Mouse (Mus musculus): ENCODE data around the gene Ttll7. TPM values are rescaled to one million over a fixed set of nuclear protein-coding genes. Genes with fewer than 3 reads are reported as not detected.
A peak's percentile ranks its signal among the peaks of the same experiment; 100 is the strongest.

Gene Ttll7
- 7.0 and 7.6 TPM in 2 replicates for total RNA-seq (2021)
- long read RNA-seq, partial matches to known transcripts, result 0 of 1 reads
- long read RNA-seq, other reads (novel, unspliced or antisense), result 1 of 1 reads

DNA sequence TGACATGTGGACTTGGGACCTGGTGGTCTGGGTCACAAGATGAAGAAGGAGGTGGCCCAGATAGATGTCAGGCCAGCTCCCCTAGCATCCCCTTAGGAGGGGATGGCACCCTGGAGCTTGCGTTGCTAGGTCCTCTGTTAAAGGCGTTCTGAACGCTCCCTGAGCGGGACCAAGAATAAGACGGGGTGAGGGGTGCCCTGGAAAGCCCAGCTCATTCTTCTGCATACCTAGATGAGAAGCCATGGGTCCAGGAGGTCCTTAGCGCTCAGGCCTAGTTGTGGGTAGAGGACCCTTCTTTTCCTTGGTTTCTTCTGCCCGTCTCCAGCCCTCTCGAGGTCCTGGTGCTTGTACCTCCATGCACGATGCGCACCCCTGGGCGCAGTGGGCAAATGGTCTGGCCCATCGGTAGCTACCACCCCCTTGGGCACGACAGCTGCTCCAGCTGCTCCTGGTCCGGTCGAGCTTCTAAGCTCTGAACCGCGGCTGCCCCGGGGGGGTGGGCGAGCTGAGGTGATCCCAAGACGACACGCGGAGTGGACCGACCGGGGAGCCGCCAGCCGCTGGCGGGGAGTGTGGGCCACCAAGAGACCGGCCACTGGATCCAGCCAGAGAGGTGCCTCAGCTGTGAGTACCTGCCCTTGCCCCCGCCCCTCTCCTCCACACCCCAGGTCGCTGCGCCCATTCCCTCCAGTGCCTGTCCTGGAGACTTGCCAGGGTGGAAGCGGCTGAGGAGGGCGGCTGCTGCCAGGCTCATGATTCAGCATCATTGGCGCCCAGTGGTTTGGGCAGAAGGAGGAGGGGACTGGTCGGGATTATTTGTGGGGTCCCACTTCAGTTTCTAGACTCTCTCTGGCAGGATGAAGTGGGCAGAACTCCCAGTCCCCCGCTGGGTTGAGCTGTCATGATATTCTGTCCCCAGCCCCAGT is at the start of gene Ttll7:
TSS of gene Ttll7 (plus strand) at position 402 of the 926 bp plus-strand sequence.
- peak; percentile 84 for DNase-seq

DNA sequence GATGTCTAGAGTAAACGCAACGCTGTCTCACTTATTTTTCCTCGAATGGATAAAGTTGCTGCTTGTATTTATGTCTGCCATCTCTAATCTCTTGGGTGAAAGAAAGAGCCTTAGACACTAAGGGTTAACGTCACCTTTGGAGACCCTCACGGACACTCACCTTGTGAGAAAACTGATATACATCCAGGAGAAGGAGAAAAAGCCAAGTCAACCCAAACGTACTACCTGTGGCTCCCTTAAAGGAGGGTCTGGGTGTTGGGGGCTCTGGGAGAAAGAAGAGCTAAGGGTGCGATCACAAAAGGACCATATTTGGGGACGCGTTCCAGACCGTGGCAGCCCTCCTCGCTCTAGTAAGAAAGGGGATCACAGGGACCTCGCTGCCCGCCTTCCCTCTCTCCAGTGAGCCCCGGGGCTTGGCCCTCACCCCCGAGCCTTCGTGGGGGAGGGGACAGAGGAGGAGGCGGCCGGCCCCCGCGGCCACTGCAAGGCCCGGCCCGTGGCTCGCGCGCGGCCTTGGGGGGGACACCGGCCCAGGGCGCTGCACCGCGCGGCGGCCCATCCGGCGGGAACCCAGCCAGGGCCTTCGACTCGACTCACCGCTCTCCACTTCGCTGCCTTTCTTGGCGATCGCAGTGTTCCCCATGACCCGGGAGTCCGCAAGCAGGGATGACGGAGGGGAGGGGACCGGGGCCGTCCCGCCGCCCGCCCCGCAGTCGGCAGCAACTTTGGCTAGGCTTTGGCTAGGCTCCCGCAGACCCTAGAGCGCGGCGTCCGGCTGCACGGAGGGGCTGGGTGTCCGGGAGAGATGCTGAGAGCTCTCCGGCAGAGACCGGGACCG is 39.9 kb upstream of the Ttll7 start:
- peak; percentile 64 for DNase-seq

DNA sequence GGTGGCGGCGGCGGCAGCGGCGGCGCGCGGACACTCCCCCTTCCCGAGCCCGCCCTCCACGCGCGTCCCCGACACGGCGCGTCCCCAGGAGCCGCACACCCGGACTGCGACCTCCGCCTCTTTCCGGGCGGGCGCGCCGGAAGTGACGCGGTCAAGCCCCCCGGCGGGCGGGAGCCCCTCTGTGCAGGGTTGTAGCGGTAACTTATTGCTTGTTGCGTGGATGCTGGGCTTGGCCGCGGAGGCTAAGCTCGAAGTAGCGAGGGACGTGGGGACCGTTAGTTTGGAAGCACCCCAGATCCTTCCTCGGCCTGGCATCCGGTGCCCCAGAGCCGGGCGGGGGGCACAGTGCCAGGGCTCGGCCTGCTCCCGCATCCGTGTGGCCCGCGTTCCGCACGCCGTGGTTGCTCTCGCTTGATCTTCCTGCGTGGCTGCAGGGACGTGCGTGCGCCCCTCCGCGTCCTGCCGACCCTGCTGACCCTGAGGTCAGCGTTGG is 39.2 kb upstream of the Ttll7 start, which contains the start of gene Prkacb:
TSS of gene Prkacb (minus strand) at position 90 of the 493 bp plus-strand sequence.
- peak; percentile 95 for DNase-seq

DNA sequence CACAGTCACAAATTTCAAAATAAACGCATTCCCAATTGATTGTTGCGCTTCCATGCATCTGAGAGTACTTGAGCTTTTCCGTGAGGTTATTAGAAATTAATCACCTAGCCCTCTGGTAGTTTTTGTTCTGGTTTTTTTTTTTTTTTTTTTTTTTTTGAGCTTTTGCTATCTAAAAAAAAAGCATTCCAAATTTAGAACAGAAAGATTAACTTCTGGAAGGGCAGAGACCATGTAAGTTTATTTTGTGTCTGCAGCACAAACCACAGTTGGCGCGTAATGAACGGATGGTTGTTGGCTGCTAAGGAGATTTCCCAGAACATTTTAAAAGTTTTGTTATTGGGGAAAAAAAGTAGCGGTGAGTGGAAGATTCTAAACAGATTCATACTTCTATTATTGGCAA is 38.5 kb upstream of the Ttll7 start:
- DNase-seq, result no peak

DNA sequence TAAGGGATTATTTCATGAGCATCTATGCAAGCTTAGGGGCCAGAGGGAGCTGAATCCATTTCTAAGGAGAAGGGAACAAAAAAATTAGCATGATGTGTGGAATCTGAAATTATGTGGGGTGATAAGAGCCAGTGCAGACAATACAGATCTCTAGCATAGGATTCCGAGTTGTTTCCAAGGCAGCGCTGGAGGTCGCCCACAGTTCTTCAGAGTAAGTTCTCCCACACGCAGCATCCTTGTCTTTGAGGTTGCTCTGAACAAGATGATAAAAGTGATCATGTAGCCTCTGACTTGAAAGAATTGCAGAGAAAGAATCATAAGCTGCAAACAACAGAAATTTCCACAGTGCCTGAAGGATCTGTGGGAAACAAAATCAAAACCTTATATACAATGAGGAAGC is 31.4 kb upstream of the Ttll7 start:
- no peak for DNase-seq

DNA sequence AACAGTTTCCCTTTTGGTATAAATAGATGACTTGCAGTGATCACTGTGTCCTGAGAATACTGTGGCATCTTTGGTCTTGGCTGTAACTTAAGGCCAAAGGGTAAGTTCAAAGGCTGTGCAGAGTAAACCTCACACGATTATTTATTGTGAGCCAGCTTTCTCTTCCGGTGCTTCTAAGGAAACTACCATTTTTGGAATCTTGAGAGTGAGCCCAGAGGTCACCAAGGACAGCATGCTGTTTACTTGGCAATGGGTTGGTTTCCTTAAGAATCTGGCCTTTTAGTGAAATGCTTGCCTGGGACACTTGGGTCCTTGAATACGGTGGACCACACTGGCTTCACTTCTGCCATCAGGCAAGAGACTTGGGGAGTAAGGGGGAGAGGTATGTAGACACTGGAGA is 9.4 kb upstream of the Ttll7 start:
- DNase-seq, result no peak

DNA sequence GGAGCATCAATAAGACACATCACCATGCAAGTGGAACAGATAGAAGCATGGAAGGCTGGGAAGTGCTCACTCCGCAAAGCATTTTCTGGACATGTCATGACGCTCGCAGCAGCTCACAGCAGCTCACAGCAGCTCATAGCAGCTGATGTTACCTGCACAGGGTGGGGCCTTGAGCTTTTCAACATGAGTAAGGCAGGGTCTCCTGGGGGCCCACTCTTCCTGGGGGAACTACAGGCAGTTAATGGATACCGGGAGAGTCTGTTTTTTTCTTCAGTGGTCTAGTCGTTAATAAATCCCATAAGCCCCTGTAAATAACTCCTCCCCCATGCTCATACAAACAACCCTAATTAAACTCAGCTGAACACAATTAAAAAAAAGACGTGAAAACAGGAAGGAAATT is 8.7 kb upstream of the Ttll7 start:
- no peak for DNase-seq

DNA sequence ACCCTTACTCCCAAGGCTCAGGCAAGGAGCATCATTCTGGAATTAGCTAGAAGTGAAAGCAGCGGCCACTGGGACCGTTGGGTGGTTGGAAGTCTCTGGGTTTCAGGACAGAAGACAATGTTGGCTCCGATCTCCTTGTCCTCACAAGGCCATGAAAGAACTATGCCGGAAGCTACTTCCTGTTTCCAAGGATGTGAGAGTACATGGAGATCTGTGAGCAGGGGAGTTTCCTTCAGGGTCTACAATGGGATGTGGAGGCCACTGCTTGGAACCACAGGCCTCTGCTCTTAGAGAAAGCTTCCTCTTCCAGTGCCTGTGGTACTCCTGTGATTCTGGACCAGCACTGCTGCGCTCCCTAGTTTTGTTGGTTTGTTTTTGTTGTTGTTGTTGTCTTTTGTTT is 5.9 kb upstream of the Ttll7 start:
- no peak for DNase-seq

DNA sequence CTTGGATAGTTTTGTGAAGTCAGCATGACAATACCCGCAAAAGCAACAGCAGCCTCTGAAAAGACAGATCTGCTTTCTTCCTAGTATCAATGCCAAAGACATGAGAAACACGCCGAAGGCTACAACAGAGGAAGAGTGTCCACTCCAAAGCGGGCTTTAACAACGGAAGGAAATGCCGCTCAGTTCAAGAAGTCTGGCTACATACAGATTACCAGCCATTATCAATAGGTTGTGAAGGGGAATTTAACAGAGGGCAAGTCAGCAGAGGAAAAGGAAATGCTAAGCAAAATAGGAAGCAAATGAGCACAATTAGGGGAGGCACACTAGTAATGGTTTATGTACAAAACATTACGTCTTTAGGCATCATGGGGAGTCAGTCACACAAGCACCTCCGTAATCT is 4.1 kb upstream of the Ttll7 start:
- no peak for DNase-seq

DNA sequence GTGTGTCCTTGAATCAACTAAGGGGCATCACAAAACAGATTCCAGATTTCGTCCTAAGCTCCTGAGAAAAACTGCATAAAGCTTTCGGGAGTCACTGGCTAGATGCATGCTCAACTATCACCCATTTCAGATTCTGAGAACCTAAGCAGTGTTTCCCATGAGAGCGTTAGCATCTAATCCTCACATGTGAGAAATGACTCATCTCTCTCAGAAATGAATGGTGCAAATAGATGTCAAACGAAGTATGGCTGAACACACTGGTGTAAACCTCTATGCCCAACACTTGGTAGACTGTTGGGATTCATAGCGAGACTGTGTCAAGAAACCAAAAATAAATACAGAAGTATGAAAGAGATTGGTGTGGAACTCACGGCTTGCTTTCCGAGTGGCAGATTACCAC is 2.8 kb upstream of the Ttll7 start:
- no peak for DNase-seq

DNA sequence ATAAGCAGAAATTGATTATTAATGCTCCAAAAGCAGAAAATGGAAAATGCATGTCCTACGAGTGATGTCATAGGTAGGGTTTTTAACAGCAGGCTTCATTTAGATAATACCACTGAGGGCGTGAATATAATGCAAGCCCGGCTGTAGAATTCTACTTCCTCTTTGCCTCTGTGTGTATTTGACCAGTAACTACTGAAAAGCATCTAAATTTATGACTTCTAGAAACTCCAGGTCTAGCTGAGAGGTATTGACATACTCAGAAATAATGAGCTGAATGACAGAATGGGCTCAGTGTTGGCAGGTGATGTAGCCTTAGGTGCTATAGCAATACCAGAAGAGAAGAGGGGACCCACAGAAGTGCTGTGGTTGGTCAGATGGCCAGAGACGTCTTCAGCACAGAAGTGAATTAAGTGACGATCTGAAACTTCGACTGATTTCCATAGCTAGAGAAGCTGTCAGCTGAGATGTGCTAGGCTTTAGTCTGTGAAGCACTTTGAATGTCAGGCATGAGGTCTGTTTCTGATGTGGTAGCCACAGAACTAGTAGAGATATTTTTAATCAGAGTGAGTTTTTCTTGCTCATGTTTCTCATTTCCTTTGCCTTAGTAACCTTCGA is 2.4 kb downstream of the Ttll7 start:
- DNase-seq, result no peak

DNA sequence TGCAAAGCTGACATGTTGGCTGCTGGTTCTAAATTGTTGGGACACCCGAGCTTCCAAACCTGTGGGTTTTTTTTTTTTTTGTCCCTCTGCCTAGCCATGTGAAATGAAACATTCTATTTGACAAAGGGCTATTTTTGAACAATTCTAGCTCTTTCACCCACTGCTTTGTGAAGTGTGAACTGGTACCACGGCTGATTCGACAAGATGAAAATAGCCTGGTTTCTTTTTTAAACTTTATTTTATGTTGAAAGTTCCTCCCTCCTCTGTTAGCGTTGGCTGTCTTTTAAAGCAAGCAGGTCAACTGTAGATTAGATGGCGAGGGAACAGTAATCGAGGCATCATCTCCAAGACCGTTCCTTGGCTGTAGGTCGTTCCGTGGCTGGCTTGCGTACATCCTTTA is 5.2 kb downstream of the Ttll7 start:
- no peak for DNase-seq

DNA sequence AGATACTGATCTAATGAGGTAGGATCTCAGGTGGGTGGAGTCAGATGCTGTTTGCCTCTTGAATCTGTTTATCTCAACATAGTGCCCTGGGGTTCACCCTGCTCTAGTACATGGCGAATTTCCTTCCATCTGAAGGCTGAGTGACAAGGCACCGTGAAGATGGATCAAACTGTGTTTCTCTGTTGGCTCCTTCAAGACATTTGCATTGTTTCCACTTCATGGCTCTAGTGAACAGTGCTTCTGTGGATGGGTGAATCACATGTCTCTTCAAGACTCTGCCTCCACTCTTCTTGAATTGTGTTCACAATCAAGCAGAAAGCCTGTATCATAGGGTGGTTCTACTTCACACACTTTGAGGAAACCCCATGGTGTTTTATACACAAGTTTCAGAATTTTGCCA is 8.1 kb downstream of the Ttll7 start:
- no peak for DNase-seq

DNA sequence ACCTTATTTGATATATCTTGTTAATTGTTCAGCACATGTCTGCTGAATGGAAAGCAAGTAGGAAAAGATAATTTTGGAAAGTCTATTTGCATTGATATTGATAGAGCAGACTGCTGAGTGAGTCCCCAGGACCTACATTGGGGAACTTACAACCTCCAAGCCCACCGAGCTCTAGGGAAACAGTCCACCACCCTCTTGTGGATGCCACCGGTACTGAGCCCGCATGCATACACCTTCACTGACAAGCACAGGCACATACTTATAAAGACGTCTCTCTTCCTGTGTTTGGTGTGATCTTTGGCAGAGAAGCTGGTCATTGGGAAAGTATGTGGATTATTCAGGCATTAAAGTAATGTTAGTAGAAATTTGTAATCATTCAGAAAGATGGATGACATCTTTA is 14.4 kb downstream of the Ttll7 start:
- DNase-seq, result no peak

DNA sequence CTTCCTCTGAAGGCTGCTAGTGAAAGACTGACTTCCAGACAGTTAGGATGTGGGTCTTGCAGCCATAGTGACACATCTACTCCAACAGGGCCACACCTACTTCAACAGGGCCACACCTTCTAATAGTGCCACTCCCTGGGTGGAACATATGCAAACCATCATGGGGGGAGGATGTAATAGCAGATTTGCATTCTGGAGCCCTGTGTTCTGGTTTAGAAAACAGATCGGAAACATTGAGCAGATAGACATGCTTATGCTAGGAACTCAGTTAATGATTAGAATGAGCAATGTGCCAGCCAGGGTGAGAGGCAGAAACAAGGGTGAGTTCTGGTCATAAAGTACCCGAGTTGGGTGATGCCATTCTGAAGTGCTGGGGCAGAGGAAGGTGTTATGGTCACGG is 19.8 kb downstream of the Ttll7 start:
- DNase-seq, result no peak

DNA sequence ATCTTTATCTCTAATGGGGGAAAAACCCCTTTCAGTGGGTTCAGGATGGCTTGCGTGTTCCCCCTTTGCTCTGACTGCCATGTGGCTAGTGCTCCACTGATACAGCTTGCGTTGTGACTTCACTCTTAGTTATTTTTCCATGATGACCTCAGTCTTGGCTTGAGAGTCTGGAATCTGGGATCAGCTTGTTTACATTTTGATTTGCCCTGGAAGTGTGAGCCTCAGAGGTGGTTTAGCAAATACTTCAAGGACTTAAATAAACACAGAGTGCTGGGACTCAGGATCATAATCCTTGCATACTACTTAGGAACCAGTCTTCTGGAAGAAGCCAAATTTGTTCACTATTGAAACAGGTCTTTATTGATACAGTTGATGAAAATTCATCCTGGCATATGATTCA is 23.8 kb downstream of the Ttll7 start:
- DNase-seq, result no peak

DNA sequence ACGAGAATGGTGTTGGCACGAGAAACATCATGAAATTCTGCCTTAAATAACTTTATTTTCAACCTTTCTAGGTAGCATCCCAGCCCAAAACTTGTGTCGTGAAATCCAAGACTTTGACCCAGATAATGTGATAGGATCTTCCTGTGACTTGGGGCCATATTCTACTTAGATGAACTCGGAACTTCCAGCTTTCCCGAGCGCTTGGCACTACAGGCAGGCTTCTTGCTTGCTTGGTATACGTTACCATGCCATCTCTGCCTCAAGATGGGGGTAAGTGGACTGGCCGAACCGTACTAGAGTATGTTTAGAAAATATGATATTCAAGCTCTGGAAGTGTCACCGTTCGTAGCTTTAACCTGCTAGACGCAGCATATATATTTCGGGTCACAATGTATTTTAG is 41.8 kb downstream of the Ttll7 start:
- no peak for DNase-seq

DNA sequence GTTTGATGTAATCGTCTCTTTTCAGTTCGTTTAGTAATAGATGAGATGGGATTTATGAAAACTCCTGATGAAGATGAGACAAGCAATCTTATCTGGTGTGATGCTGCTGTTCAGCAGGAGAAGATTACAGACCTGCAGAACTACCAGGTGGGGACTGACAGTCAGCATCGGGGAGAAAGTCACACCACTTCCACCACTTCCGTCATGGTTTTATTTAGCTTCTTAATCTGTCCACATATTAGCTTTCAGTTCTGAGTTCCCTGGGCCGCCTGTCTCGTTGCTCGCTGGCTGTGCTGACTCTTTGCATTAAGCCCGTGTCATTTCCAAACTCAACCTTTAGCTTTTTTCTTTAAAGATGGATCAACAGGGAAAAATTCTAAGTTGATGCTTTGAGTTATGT is 44.4 kb downstream of the Ttll7 start:
- no peak for DNase-seq

DNA sequence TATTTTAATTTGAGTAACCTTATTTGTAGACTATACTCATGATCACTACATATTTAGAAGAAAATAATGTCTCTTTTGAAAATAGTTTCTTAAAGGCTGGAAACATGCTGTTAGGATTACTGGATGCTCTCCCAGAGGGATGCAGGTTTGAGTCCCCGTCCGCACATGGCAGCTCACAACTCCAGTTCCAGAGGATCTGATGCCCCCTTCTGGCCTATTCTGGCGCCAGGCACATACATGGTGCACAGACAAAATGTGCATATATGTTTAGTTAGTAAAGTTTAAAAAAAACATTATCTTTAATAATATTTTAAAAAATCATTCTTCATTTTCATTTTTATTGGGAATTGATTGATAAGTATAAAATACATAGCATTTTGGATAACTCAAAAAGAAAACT is 47.9 kb downstream of the Ttll7 start:
- peak; percentile 3 for DNase-seq

DNA sequence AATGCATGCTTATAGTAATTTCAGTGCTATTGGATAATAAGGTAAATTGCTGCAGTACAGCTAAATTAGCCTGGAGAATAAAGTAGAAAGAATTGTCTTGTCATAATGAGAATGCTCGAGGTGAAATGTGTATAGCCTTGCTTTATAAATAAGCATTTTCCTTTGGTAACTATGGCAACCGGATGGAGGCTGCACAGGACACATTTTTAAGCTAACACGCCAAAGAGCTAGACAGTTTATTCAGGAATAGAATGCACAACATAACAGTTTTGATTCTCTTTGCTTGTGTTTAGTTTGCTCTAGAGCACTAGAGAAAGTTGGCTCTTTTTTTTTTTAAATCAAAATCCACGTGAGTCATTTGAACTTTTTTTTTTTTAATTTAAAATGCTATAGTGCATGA is 49.6 kb downstream of the Ttll7 start:
- DNase-seq, result no peak

DNA sequence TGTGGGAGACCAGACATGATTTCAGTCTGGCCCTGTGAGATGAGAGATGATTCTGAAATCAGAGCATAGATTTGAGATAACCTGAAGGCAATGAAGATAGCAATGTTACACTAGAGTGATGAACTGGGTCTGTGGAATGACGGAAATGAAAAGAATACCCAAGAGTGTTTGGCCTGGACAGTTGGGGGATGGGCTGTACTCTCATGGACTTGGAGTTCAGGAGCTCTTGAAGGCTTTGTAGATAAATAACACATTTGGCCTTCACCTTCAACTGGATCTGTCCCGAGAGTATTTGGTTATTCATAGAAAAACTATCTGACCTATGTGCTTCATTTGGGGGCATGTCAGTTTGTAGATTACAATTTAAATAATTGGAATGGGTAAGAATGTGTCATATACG is 53.4 kb downstream of the Ttll7 start:
- no peak for DNase-seq

DNA sequence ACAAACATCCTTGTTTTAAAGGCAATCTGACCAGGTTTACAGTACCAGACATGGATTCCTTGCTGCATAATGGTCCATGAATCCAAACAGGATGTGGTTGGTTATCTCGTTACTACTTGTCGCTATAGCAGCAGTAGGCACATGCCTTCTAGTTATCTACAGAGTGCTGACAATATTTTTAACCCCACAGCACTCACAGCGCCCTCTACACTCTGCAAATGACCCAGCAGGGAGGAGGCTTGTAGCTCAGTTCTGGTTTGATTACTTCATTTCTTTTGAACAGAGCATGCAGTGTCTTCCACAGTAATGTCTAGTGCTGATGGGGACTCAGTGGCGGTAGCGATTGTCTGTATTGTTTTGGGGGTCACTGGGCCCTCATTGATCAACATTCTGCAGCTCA is 56.8 kb downstream of the Ttll7 start:
- no peak for DNase-seq

DNA sequence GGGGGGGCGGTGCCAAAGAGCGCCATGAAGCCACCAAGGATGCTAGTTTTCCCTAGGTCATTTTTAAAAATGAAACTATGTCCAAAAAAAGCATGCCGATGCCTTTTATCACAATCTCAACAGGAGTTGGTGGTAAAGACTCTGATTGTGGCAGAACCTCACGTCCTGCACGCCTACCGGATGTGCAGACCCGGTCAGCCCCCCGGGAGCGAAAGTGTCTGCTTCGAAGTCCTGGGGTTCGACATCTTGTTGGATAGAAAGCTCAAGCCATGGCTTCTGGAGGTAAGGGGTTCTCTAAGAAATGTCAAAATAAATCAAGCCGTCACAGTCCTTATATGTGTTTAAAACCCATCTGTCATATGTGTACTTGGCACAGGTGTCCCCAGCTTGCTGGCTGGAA is 60.9 kb downstream of the Ttll7 start:
- no peak for DNase-seq
